Mouse (Mus musculus): ENCODE measurements around the gene Sumo2. TPM values are rescaled to one million over a fixed set of nuclear protein-coding genes. Genes with fewer than 3 reads are reported as not detected.
"Not testable (repeated sequence)": the region's sequence is repeated elsewhere in the genome, so short reads cannot be mapped to it uniquely, and the experiment has no call there.

Sumo2 gene
- total RNA-seq, 2 experiments from 2014 or later, result 126 to 154 TPM

- 0 out of 2 replicates have a peak, but pooled peaks have one; percentile 6 for ATAC-seq (replicated peaks; ENCODE audit: low FRiP score, poor library complexity, severe bottlenecking)
These were observed 45.4 kb downstream of the Sumo2 start for GRCm38 (mm10) chr11:115490441-115491355.

- ATAC-seq (replicated peaks; ENCODE audit: low FRiP score, poor library complexity, severe bottlenecking), result no peak
These were observed 47.4 kb downstream of the Sumo2 start for GRCm38 (mm10) chr11:115488551-115489104.

DNA sequence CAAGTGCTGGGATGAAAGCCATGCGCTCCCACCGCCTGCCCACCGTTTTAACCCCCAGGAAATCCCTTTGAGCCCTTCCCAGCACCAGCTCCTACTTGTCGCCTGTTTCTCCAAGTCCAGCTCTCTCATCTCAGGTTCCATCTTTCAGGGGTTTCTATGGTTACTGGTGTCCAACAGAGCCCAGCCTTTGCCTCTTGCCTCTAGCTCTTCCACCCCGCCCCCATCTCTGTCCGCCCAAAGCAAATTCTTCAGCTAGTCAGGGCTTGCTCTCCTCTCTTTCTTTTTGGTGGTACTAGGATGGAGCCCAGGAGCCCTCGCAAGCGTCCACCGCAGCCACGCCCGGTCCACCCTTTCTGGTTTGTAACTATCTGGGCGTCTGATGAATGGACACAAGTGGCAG lies 50.9 kb downstream of the Sumo2 start:
- no peak for ATAC-seq (replicated peaks; ENCODE audit: low FRiP score, poor library complexity, severe bottlenecking)

GRCm38 (mm10) chr11:115483726-115484125 lies 52.4 kb downstream of the Sumo2 start:
- peak; percentile 74 for ATAC-seq (replicated peaks; ENCODE audit: low FRiP score, poor library complexity, severe bottlenecking)

DNA sequence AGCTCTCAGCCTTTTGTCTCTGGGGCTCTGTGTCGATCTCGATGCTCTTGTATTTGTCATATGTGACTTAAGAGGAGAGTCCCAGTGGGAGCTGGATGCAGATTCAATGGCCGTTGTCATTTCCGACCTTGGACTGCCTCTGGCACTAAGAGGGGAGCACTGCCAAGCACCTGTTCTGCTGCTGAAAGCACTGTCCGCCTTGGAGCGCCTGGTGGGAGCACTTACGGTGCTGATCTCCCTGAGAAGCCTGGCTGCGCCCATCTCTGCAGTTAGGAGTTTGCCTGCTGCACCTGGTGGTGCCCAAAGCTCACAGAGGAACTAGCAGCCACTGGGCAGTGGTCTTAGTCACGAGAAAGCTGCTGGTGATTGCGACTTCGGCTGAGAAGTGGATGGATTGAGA lies 52.8 kb downstream of the Sumo2 start:
- ATAC-seq (replicated peaks; ENCODE audit: low FRiP score, poor library complexity, severe bottlenecking), result 0 out of 2 replicates have a peak, but pooled peaks have one; percentile 10

DNA sequence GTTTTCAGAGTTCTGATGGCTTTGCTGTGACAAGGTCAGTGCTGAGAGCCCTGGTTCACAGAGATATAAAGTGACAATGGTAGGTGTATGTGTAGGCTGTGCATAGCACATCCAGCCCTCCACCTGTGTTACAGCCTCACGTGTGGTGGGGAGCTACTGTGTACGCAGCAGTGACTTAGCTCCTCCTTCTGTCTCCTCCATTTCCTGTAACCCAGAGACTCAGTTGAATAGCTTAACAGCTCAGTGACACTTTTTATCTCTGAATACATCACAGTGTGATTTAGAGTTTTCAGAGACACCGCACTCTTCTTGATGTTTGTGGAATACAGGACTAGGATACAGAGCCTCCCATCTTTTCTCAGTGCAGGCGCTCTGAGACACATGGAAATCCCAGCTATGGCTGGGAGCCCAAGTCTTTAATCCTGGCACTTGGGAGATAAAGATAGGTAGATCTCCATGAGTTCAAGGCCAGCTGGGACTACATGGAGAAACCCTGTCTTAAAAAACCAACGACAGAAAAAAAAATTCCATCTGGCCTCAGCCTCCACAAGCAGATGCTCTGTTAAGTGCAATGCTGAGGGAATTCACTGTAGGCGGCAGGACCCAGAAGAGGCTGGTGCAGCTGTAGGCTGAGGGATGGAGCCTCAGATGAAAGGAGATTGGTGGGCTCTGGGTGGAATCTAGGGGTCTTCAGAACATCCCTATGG lies 54.4 kb downstream of the Sumo2 start:
- ATAC-seq (replicated peaks; ENCODE audit: low FRiP score, poor library complexity, severe bottlenecking), result no peak

- no peak for ATAC-seq (replicated peaks; ENCODE audit: low FRiP score, poor library complexity, severe bottlenecking)
These were observed 57.7 kb downstream of the Sumo2 start for GRCm38 (mm10) chr11:115478296-115478938.

DNA sequence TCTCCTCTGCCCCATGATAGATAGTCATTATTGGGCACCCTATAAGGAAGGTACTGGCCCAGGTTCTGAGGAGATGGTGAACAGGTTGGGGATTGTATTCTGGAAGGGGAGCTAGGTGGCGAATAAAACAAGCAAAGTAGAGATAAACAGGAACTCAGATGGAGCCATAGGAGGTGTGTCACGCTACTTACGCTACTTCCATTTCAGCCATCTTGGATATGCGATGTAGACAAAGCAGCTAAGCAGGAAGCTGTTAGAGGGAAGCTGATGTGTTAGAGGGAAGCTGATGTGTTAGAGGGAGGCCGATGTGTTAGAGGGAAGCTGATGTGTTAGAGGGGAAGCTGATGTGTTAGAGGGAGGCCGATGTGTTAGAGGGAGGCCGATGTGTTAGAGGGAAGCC lies 58.7 kb downstream of the Sumo2 start:
- ATAC-seq (replicated peaks; ENCODE audit: low FRiP score, poor library complexity, severe bottlenecking), result not testable (repeated sequence)

GRCm38 (mm10) chr11:115476630-115477029 lies 59.4 kb downstream of the Sumo2 start:
- ATAC-seq (replicated peaks; ENCODE audit: low FRiP score, poor library complexity, severe bottlenecking), result not testable (repeated sequence)

DNA sequence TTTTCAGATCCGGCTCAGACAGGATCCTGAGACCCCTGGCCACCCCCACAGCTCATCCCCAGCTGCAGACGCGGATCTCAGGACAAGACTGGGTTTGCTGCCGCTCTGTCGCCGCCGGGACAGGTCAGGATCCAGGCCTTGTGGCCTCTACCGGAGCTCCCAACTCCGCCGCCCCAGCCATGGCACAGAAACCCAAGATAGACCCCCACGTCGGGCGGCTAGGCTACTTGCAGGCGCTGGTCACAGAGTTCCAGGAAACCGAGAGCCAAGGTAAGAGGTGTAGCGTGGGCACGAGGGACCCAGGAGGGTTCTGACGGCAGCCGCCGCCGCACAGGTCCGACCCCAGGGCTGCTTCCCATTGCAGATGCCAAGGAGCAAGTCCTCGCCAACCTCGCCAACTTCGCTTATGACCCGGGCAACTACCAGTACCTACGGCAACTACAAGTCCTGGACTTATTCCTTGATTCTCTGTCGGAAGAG lies 60.3 kb downstream of the Sumo2 start:
- ATAC-seq (replicated peaks; ENCODE audit: low FRiP score, poor library complexity, severe bottlenecking), result peak; percentile 33

DNA sequence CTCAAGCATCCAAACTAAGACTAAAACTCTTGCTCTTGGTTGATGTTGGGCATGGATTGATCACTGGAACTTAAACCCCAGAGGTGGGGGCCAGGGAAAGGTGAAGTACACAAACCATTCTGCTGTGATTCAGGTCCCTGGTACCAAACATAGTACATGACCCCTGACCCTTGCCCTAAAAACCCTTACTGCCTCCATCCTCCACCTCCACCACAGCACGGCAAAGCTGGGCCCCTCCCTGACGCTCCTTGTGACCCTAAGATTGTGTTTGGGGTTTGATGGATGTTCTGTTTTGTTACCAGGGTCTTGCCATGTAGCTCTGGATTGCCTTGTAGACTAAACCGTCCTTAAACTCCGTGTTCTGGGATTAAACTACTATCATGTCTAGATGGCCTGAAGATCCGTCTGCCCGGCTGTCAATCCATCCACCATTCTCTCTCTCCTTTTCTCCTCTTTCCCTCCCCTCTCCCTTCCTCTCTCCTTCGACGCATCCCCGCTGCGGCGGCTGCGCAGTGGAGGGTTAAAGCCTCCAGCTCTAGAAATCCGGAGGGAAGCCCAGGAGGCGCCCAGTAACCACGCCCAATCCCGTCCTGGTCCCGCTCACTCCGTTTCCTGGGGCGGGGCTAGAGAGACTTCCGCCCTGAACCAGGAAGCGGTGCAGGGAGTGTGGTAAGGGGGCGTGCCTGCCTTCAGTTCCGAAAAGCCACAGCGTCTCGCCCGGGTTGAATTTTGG lies 60.9 kb downstream of the Sumo2 start, which contains the start of gene Armc7:
Gene Armc7 (plus strand): TSS at position 643 of the 733 bp plus-strand sequence.
- ATAC-seq (replicated peaks; ENCODE audit: low FRiP score, poor library complexity, severe bottlenecking), result peak; percentile 88

DNA sequence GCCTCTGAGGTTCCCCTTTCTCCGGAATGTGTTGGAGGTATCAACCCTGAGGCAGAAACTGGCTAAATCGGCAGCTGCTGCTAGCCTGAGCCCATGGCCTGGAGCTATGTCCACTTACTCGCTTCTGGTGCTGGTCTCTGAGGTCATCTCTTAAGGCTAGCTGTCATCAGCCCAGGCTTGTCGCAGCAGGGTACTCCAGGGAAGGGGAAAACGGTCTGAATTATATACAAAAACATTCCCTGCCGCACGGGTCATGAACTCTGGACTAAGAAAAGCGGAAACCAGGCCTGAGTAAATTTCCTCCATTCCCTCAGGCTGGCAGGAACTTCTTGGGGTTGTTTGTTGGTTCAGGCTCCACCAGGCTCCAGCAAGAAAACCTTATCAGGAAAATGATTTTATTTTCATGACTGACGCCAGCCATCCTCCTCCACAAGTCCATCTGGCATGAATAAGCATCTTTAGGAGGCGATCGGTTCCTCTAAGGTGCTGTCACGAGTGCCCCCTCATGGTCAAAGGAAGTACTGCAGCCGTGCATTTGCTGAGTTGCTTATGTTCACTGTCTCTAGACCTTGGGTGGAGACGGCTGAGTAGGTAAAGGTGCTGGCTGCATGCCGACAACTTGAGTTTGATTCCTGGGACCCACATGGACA lies 62.3 kb downstream of the Sumo2 start:
- peak; percentile 80 for ATAC-seq (replicated peaks; ENCODE audit: low FRiP score, poor library complexity, severe bottlenecking)

Other genes with a start within 250 kb of the Sumo2 start
- gene Fads6, start 238.6 kb downstream of the Sumo2 start, total RNA-seq (2015; ENCODE audit: low replicate concordance), result 0.21 TPM in 1 of 2 replicates, not detected in the other
- gene Fads6, start 238.6 kb downstream of the Sumo2 start, total RNA-seq (2017; ENCODE audit: low replicate concordance), result 0.26 and 0.84 TPM in 2 replicates
- not detected in 2 replicates for gene Otop2, start 229.1 kb downstream of the Sumo2 start, total RNA-seq (2015; ENCODE audit: low replicate concordance)
- gene Otop2, start 229.1 kb downstream of the Sumo2 start, total RNA-seq (2017; ENCODE audit: low replicate concordance), result not detected in 2 replicates
- gene Ush1g, start 214.2 kb downstream of the Sumo2 start, total RNA-seq (2015; ENCODE audit: low replicate concordance), result not detected in 2 replicates
- gene Ush1g, start 214.2 kb downstream of the Sumo2 start, total RNA-seq (2017; ENCODE audit: low replicate concordance), result not detected in 2 replicates
- not detected in 2 replicates for gene Otop3, start 201.5 kb downstream of the Sumo2 start, total RNA-seq (2015; ENCODE audit: low replicate concordance)
- not detected in 2 replicates for gene Otop3, start 201.5 kb downstream of the Sumo2 start, total RNA-seq (2017; ENCODE audit: low replicate concordance)
- gene Hid1, start 168.5 kb downstream of the Sumo2 start, total RNA-seq (2015; ENCODE audit: low replicate concordance), result 1.2 and 5.2 TPM in 2 replicates
- gene Hid1, start 168.5 kb downstream of the Sumo2 start, total RNA-seq (2017; ENCODE audit: low replicate concordance), result 0.26 TPM in 1 of 2 replicates, not detected in the other
- not detected in 2 replicates for gene Cdr2l, start 154.4 kb downstream of the Sumo2 start, total RNA-seq (2015; ENCODE audit: low replicate concordance)
- not detected in 2 replicates for gene Cdr2l, start 154.4 kb downstream of the Sumo2 start, total RNA-seq (2017; ENCODE audit: low replicate concordance)
- 19.2 and 34.4 TPM in 2 replicates for gene Mrpl58, start 132.5 kb downstream of the Sumo2 start, total RNA-seq (2015; ENCODE audit: low replicate concordance)
- gene Mrpl58, start 132.5 kb downstream of the Sumo2 start, total RNA-seq (2017; ENCODE audit: low replicate concordance), result 18.0 and 23.0 TPM in 2 replicates
- gene Atp5h, start 116.3 kb downstream of the Sumo2 start, total RNA-seq (2015; ENCODE audit: low replicate concordance), result 282 and 306 TPM in 2 replicates
- gene Atp5h, start 116.3 kb downstream of the Sumo2 start, total RNA-seq (2017; ENCODE audit: low replicate concordance), result 240 and 279 TPM in 2 replicates
- 2.1 and 5.9 TPM in 2 replicates for gene Kctd2, start 116.1 kb downstream of the Sumo2 start, total RNA-seq (2015; ENCODE audit: low replicate concordance)
- gene Kctd2, start 116.1 kb downstream of the Sumo2 start, total RNA-seq (2017; ENCODE audit: low replicate concordance), result 2.8 and 8.3 TPM in 2 replicates
- gene Trim80, start 95.7 kb downstream of the Sumo2 start, total RNA-seq (2015; ENCODE audit: low replicate concordance), result not detected in 2 replicates
- gene Trim80, start 95.7 kb downstream of the Sumo2 start, total RNA-seq (2017; ENCODE audit: low replicate concordance), result not detected in 2 replicates
- gene Slc16a5, start 73.8 kb downstream of the Sumo2 start, total RNA-seq (2015; ENCODE audit: low replicate concordance), result not detected in 2 replicates
- gene Slc16a5, start 73.8 kb downstream of the Sumo2 start, total RNA-seq (2017; ENCODE audit: low replicate concordance), result not detected in 2 replicates
- 2.5 and 3.8 TPM in 2 replicates for gene Armc7, start 60.6 kb downstream of the Sumo2 start, total RNA-seq (2015; ENCODE audit: low replicate concordance)
- 1.5 and 5.5 TPM in 2 replicates for gene Armc7, start 60.6 kb downstream of the Sumo2 start, total RNA-seq (2017; ENCODE audit: low replicate concordance)
- gene Nt5c, start 44.4 kb downstream of the Sumo2 start, total RNA-seq (2015; ENCODE audit: low replicate concordance), result 32.8 and 52.3 TPM in 2 replicates
- 14.1 and 16.0 TPM in 2 replicates for gene Nt5c, start 44.4 kb downstream of the Sumo2 start, total RNA-seq (2017; ENCODE audit: low replicate concordance)
- 105 and 112 TPM in 2 replicates for gene Jpt1, start 21.9 kb downstream of the Sumo2 start, total RNA-seq (2015; ENCODE audit: low replicate concordance)
- 114 and 134 TPM in 2 replicates for gene Jpt1, start 21.9 kb downstream of the Sumo2 start, total RNA-seq (2017; ENCODE audit: low replicate concordance)
- 39.3 and 72.1 TPM in 2 replicates for gene Nup85, start 28.2 kb upstream of the Sumo2 start, total RNA-seq (2015; ENCODE audit: low replicate concordance)
- gene Nup85, start 28.2 kb upstream of the Sumo2 start, total RNA-seq (2017; ENCODE audit: low replicate concordance), result 52.1 and 69.3 TPM in 2 replicates
- 4.8 and 14.2 TPM in 2 replicates for gene Mrps7, start 67.6 kb upstream of the Sumo2 start, total RNA-seq (2015; ENCODE audit: low replicate concordance)
- gene Mrps7, start 67.6 kb upstream of the Sumo2 start, total RNA-seq (2017; ENCODE audit: low replicate concordance), result 6.4 and 13.0 TPM in 2 replicates
- gene Gga3, start 67.8 kb upstream of the Sumo2 start, total RNA-seq (2015; ENCODE audit: low replicate concordance), result 7.9 and 12.3 TPM in 2 replicates
- 12.8 and 18.4 TPM in 2 replicates for gene Gga3, start 67.8 kb upstream of the Sumo2 start, total RNA-seq (2017; ENCODE audit: low replicate concordance)
- gene Mif4gd, start 76.7 kb upstream of the Sumo2 start, total RNA-seq (2015; ENCODE audit: low replicate concordance), result 13.0 and 26.1 TPM in 2 replicates
- 10.3 and 11.9 TPM in 2 replicates for gene Mif4gd, start 76.7 kb upstream of the Sumo2 start, total RNA-seq (2017; ENCODE audit: low replicate concordance)
- gene Slc25a19, start 92.0 kb upstream of the Sumo2 start, total RNA-seq (2015; ENCODE audit: low replicate concordance), result 1.7 and 5.0 TPM in 2 replicates
- 7.4 and 22.4 TPM in 2 replicates for gene Slc25a19, start 92.0 kb upstream of the Sumo2 start, total RNA-seq (2017; ENCODE audit: low replicate concordance)
- 27.4 and 34.4 TPM in 2 replicates for gene Grb2, start 172.3 kb upstream of the Sumo2 start, total RNA-seq (2015; ENCODE audit: low replicate concordance)
- 12.0 and 21.9 TPM in 2 replicates for gene Grb2, start 172.3 kb upstream of the Sumo2 start, total RNA-seq (2017; ENCODE audit: low replicate concordance)
- 5.6 and 8.5 TPM in 2 replicates for gene Tmem94, start 229.2 kb upstream of the Sumo2 start, total RNA-seq (2015; ENCODE audit: low replicate concordance)
- gene Tmem94, start 229.2 kb upstream of the Sumo2 start, total RNA-seq (2017; ENCODE audit: low replicate concordance), result 8.7 and 13.5 TPM in 2 replicates

Data from erythroblast, adult 5-6 weeks (primary cell).